Mouse (Mus musculus): ENCODE data around the gene Pcif1.
A peak's percentile ranks its signal among the peaks of the same experiment; 100 is the strongest.

Gene Pcif1

DNA sequence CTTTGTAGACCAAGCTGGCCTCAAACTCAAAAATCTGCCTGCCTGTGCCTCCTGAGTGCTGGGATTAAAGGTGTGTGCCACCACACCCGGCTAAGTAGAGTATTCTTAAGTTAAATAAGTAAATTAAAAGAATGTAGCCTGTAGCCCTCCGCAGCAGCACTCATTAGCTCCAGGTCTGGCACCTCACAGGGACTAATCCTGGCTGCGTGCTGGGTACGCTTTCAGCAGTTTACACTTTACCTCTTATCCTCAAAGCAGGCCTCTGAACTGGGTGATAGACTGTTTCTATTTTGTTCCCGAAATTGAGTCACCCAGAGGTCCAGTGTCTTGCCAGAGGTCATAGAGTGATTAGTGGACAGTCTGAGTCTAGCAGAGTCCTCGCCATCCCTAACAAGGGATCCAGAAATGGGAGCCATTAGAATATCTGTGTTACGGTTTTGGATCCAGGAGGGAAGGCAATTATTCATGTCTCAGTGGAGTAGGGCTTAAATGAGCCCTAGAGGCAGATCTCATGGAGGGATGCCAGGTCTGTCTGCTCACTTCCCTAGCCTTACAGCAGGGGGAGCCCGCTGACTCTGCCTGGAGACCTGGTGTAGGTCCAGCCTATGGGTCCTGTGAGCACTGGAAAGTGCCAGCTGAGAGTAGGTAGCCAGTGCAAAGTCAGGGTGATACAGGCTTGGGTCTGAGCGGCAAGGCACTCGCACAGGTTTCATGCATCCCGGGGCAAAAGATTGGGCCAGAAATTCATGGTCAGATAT lies 45.2 kb downstream of the Pcif1 start:
- DNase-seq: peak; percentile 87

GRCm38 (mm10) chr2:164930706-164931581 lies 51.8 kb downstream of the Pcif1 start:
- no peak for DNase-seq

DNA sequence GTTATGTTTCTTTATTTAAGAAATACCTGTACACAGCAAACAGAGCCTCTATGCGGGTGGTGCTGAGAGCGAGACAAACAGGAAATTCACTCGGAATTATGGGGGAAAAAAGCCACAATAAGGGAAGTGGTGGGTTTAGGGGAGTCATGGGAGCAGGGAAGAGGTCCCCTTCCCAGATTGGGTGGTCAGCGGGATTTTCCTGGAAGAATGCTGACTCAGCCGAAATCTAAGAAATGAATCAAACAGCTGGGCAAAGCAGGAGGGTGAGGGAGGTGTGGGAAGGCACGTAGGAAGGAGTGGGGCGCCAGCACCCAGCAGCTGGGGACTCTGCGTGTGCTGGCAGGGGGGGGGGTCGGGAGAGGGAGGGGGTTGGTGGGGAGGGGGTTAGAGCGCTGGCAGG lies 54.4 kb downstream of the Pcif1 start:
- no peak for DNase-seq

- DNase-seq: no peak
These were observed 56.9 kb downstream of the Pcif1 start for GRCm38 (mm10) chr2:164935991-164936390.

- peak; percentile 80 for DNase-seq
These were observed 59.3 kb downstream of the Pcif1 start for GRCm38 (mm10) chr2:164938146-164939091.

- DNase-seq: peak; percentile 27
These were observed 60.0 kb downstream of the Pcif1 start for GRCm38 (mm10) chr2:164939106-164939505.

GRCm38 (mm10) chr2:164940140-164940830 lies 61.2 kb downstream of the Pcif1 start, which contains the start of gene Mmp9:
Gene Mmp9 (plus strand): TSS chr2:164940780.
- no peak for DNase-seq

DNA sequence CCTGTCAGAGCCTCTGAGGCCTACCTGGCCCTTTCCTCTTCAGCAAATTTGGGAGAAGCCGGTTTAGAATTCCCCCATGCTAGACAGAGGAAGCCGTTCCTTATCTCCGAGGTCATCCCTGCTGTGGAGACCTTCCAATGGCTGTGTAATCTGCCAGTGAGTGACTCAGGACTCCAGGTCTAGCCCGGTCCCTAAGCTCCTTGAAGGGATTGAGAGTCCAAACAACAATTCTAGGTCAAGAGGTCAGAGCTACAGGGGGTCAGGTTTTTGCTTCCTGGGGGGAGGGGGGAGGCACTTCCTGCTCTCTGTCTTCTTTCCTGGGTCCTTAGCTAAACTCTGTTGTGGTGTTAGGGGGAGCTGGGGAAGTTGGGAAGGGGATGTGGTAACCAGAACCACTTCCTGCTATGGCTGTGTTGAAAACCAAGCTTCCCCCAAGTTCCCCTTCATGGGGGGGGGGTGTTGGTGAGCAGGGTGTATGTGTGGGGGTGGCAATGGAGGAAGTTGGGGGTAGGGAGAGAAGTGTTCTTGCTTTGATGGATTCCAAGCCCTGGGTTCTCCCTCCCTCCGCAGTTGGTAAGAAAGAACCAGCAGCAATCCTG lies 63.7 kb downstream of the Pcif1 start:
- peak; percentile 80 for DNase-seq

Data from thymus, postnatal 14 days (tissue).